Mouse (Mus musculus) intestine, embryonic 16.5 days (tissue): ENCODE data around the gene Stpg1. TPM values are rescaled to one million over a fixed set of nuclear protein-coding genes. Genes with fewer than 3 reads are reported as not detected.

Experiments
- ATAC-seq: fragments of 200-750 bp; cut with Nextera tagmentation; 2 replicates; pipeline ENCODE4 v1.8.0; 2017; ENCODE audit warnings: moderate TSS enrichment, moderate library complexity
- H3K27ac ChIP-seq: fragments of 300-500 bp; sonication (generic); 2 replicates; pipeline ENCODE4 v1.5.1; 2014; ENCODE audit warnings: mild to moderate bottlenecking, low read length
- H3K27me3 ChIP-seq: fragments of 300-500 bp; sonication (generic); replicated peaks from 2 replicates; pipeline ENCODE4 v1.6.1; 2014; ENCODE audit warnings: low read length, control low read depth, mixed read lengths; ENCODE audit not compliant: control insufficient read depth, insufficient read depth
- H3K36me3 ChIP-seq: fragments of 300-500 bp; sonication (generic); 2 replicates; pipeline ENCODE4 v1.6.1; 2014; ENCODE audit warnings: low read length, control low read depth; ENCODE audit not compliant: control insufficient read depth, insufficient read depth
- H3K4me1 ChIP-seq: fragments of 300-500 bp; sonication (generic); 2 replicates; pipeline ENCODE4 v1.6.1; 2014; ENCODE audit warnings: low read length, control low read depth, mixed read lengths; ENCODE audit not compliant: control insufficient read depth, insufficient read depth
- H3K4me2 ChIP-seq: fragments of 300-500 bp; sonication (generic); 2 replicates; pipeline ENCODE4 v1.6.1; 2014; ENCODE audit warnings: low read depth, low read length, control low read depth
- H3K4me3 ChIP-seq: fragments of 300-500 bp; sonication (generic); 2 replicates; pipeline ENCODE4 v1.5.1; 2014; ENCODE audit warnings: mild to moderate bottlenecking, low read length
- H3K9ac ChIP-seq: fragments of 300-500 bp; sonication (generic); 2 replicates; pipeline ENCODE4 v1.6.1; 2014; ENCODE audit warnings: low read depth, low read length
- H3K9me3 ChIP-seq: fragments of 300-500 bp; sonication (generic); 2 replicates; pipeline ENCODE4 v1.6.1; 2016; ENCODE audit warnings: low read length, control low read depth; ENCODE audit not compliant: control insufficient read depth
- WGBS: fragments of 180-500 bp; shearing (Covaris S2); extraction: QIAGEN DNeasy Blood & Tissue Kit; methylation state at CpG from one replicate; pipeline ENCODE4 v1.1.7; 2014; 5-methylcytosine and 5-hydroxymethylcytosine counted together
- polyA plus RNA-seq: library from polyadenylated mRNA; unstranded; fragments of >200 nt; fragmentation: Nextera tagmentation; extraction: Ambion mirVana; gene quantifications from 2 replicates; pipeline ENCODE4 v1.2.1, GENCODE M21; 2015

Gene Stpg1
- polyA plus RNA-seq, 1 experiment from 2014 or later = 0.27 TPM

- Histone ChIP-seq H3K4me3 (no peak overlapping the region), H3K27ac (no peak overlapping the region), H3K9me3 (no peaks in the 10 kb centered on the region), H3K9ac (no peak overlapping the region), H3K27me3 (peaks cover 2% of the 10 kb centered on the region; the same call in 1 of the 2 replicates), H3K36me3 (no peaks in the 10 kb centered on the region), H3K4me2 (no peak overlapping the region), H3K4me1 (peaks cover 10% of the 10 kb centered on the region; the same call in 1 of the 2 replicates)
- ATAC-seq = no peak
- 19% methylated on average over 6 of the region's 7 CpGs for WGBS
These were observed 29.3 kb downstream of the Stpg1 start for GRCm38 (mm10) chr4:135523939-135524338.

DNA sequence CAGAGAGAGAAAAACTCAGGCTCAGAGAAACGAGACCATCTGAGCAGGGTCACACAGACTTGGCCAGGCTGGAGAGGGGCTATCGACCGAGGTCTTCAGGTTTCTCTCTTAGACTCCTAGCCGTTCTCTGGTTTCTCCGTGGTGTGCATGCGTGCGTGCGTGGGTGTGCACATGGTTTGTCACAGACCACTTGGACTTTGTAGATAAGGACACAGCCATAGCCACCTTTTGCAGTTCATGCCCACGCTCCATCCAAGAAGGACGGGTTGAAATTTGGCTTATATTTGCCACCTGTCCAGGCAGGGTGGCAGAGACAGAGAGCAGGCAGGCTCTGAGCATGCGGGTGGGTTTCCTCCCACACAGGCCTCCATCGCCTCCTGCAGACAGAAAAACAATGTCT, 30.5 kb downstream of the Stpg1 start:
- peaks cover 2% of the 10 kb centered on the region; the same call in 1 of the 2 replicates for H3K27me3 ChIP-seq
- H3K9me3 ChIP-seq = no peaks in the 10 kb centered on the region
- no peak overlapping the region for H3K4me3 ChIP-seq
- no peak overlapping the region for H3K27ac ChIP-seq
- ATAC-seq = no peak
- H3K4me1 ChIP-seq = peaks cover 14% of the 10 kb centered on the region; the same call in 1 of the 2 replicates
- H3K4me2 ChIP-seq = no peak overlapping the region
- H3K9ac ChIP-seq = no peak overlapping the region
- H3K36me3 ChIP-seq = no peaks in the 10 kb centered on the region
- 68% methylated on average over 12 of the region's 12 CpGs for WGBS

DNA sequence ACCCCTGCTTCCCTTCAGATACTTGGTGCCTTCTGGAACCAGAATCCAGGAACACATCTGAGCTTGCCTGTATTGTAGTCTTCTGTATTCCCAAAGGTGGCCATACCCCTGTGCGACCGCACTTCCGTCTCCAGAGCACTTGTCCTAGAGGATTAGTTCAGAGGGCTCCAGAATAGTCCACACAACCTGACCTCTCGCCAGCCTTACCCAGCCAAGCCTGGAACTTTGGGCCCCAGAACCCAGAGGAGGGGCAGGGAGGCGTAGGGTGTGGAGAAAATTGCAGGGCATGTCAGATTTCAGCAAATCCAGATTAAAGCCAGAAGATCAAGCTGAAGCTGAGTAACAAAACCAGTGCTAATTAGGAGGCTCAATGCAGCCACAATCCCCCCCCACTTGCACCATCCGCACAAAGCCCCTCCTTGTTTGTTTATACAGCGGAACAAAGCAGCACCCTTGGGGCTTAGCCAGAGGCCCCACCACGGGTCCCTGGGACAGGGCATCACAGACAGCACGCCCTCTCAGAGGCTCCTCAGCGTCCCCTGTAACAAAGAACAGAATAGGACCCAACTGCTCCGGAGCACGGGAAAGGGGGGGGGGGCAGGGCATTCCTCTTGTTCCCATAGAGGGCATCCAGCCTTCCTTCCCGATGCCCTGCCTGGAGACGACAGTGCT, 31.6 kb downstream of the Stpg1 start:
- Histone ChIP-seq H3K4me1 (peaks cover 14% of the 10 kb centered on the region; the same call in 1 of the 2 replicates), H3K36me3 (0 out of 2 replicates have a peak, but pooled peaks cover 2% of the 10 kb centered on the region), H3K27me3 (peaks cover 2% of the 10 kb centered on the region; the same call in 1 of the 2 replicates), H3K27ac (no peak overlapping the region), H3K4me3 (no peak overlapping the region), H3K4me2 (no peak overlapping the region), H3K9me3 (peaks cover 7% of the 10 kb centered on the region; the same call in 1 of the 2 replicates), H3K9ac (no peak overlapping the region)
- ATAC-seq = no peak
- WGBS = 39% methylated on average over 14 of the region's 14 CpGs

- H3K36me3 ChIP-seq = 0 out of 2 replicates have a peak, but pooled peaks cover 2% of the 10 kb centered on the region
- H3K9me3 ChIP-seq = peaks cover 7% of the 10 kb centered on the region; the same call in 1 of the 2 replicates
- H3K27me3 ChIP-seq = 0 out of 2 replicates have a peak, but pooled peaks cover 2% of the 10 kb centered on the region
- WGBS = 69% methylated on average over 2 of the region's 2 CpGs
- H3K9ac ChIP-seq = no peak overlapping the region
- no peak for ATAC-seq
- H3K4me3 ChIP-seq = no peak overlapping the region
- H3K4me1 ChIP-seq = peaks cover 16% of the 10 kb centered on the region; the same call in 1 of the 2 replicates
- H3K4me2 ChIP-seq = no peak overlapping the region
- no peak overlapping the region for H3K27ac ChIP-seq
These were observed 35.7 kb downstream of the Stpg1 start for GRCm38 (mm10) chr4:135530270-135530669.

DNA sequence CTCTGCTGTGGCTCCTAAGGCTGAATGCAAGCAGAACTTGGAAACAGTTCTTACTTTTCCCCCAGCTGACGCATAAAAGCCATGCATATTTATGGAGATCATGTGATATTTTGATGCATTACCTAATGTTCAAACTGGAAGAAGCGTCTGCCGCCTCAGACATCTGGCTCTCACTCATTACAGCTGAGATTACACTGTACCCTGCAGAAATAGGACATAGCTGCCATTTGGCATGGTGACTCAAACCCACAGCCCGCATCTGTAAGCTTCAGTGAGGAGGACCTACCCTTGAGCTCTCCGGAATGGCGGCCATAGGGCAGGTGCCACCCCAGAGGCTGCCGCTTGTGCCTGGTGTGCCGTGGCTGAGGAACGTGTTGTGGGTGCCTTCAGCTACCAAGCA, 36.6 kb downstream of the Stpg1 start:
- ATAC-seq = no peak
- no peak overlapping the region for H3K4me3 ChIP-seq
- no peak overlapping the region for H3K9ac ChIP-seq
- H3K36me3 ChIP-seq = 0 out of 2 replicates have a peak, but pooled peaks cover 2% of the 10 kb centered on the region
- no peaks in the 10 kb centered on the region for H3K27me3 ChIP-seq
- peaks cover 13% of the 10 kb centered on the region; the same call in 1 of the 2 replicates for H3K4me1 ChIP-seq
- H3K27ac ChIP-seq = no peak overlapping the region
- 84% methylated on average over 9 of the region's 9 CpGs for WGBS
- H3K4me2 ChIP-seq = no peak overlapping the region
- peaks cover 7% of the 10 kb centered on the region; the same call in 1 of the 2 replicates for H3K9me3 ChIP-seq

- H3K9ac ChIP-seq = no peak overlapping the region
- no peak overlapping the region for H3K4me2 ChIP-seq
- H3K4me3 ChIP-seq = no peak overlapping the region
- 48% methylated on average over 9 of the region's 9 CpGs for WGBS
- peaks cover 7% of the 10 kb centered on the region; the same call in 1 of the 2 replicates for H3K9me3 ChIP-seq
- H3K4me1 ChIP-seq = 0 out of 2 replicates have a peak, but pooled peaks cover 9% of the 10 kb centered on the region
- H3K36me3 ChIP-seq = 0 out of 2 replicates have a peak, but pooled peaks cover 2% of the 10 kb centered on the region
- no peaks in the 10 kb centered on the region for H3K27me3 ChIP-seq
- H3K27ac ChIP-seq = no peak overlapping the region
- ATAC-seq = no peak
These were observed 37.4 kb downstream of the Stpg1 start for GRCm38 (mm10) chr4:135531771-135532613.

GRCm38 (mm10) chr4:135533001-135533400, 38.4 kb downstream of the Stpg1 start:
- Histone ChIP-seq H3K9me3 (peaks cover 7% of the 10 kb centered on the region; the same call in 1 of the 2 replicates), H3K4me1 (0 out of 2 replicates have a peak, but pooled peaks cover 9% of the 10 kb centered on the region)
- WGBS = 68% methylated on average over 6 of the region's 6 CpGs

DNA sequence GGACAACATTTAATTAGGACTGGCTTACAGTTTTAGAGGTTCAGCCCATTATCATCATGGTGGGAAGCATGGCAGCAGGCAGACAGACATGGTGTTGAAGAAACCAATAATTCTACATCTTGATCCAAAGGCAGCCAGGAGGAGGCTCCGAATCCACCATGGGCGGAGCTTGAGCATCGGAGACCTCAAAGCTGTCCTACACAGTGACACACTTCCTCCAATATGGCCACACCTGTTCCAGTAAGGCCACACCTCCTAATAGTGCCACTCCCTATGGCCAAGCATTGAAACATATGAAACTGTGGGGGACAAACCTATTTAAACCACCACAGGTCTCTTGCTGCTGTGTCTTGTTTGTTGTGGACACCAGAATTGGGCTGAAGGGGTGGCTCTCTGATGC, 40.4 kb downstream of the Stpg1 start:
- no peak for ATAC-seq
- H3K9ac ChIP-seq = no peak overlapping the region
- 0 out of 2 replicates have a peak, but pooled peaks cover 2% of the 10 kb centered on the region for H3K36me3 ChIP-seq
- H3K4me1 ChIP-seq = 0 out of 2 replicates have a peak, but pooled peaks cover 6% of the 10 kb centered on the region
- H3K27me3 ChIP-seq = no peaks in the 10 kb centered on the region
- no peak overlapping the region for H3K27ac ChIP-seq
- 96% methylated on average over 3 of the region's 3 CpGs for WGBS
- H3K4me3 ChIP-seq = no peak overlapping the region
- H3K4me2 ChIP-seq = no peak overlapping the region
- H3K9me3 ChIP-seq = peaks cover 7% of the 10 kb centered on the region; the same call in 1 of the 2 replicates

More at GRCm38 (mm10) chr4:135533001-135533400, 38.4 kb downstream of the Stpg1 start:
- H3K36me3 ChIP-seq = 0 out of 2 replicates have a peak, but pooled peaks cover 2% of the 10 kb centered on the region
- no peak overlapping the region for H3K4me3 ChIP-seq
- ATAC-seq = no peak
- H3K9ac ChIP-seq = no peak overlapping the region
- no peak overlapping the region for H3K4me2 ChIP-seq
- H3K27ac ChIP-seq = no peak overlapping the region
- no peaks in the 10 kb centered on the region for H3K27me3 ChIP-seq

GRCm38 (mm10) chr4:135539056-135539455, 44.5 kb downstream of the Stpg1 start:
- H3K36me3 ChIP-seq = no peaks in the 10 kb centered on the region
- H3K9me3 ChIP-seq = no peaks in the 10 kb centered on the region
- no peaks in the 10 kb centered on the region for H3K27me3 ChIP-seq
- no peaks in the 10 kb centered on the region for H3K4me1 ChIP-seq
- WGBS = 85% methylated on average over 12 of the region's 12 CpGs
- no peak overlapping the region for H3K4me3 ChIP-seq
- no peak overlapping the region for H3K9ac ChIP-seq
- ATAC-seq = no peak
- H3K27ac ChIP-seq = no peak overlapping the region
- H3K4me2 ChIP-seq = no peak overlapping the region
